ENCODE assay signal across 7 mouse cellular contexts in genomic region chr9:62122508-62123215, GRCm38 (mm10). TPM values are rescaled to one million over a fixed set of nuclear protein-coding genes. Genes with fewer than 3 reads are reported as not detected.
DNase-seq lines count a peak whose midpoint lies in the region; ATAC-seq lines count a peak whose summit lies in the region.

Glce (minus strand) TSS chr9:62122655.

- peak within 1 kb of the TSS; percentile 88 for H3K4me3 ChIP-seq in embryonic facial prominence, embryonic 12.5 days
- peak within 1 kb of the TSS; percentile 83 for H3K4me3 ChIP-seq in limb, embryonic 11.5 days (ENCODE audit: low read depth, low read length)
- H3K4me3 ChIP-seq in midbrain, embryonic 14.5 days (replicated peaks; ENCODE audit: low read depth, low read length): peak within 1 kb of the TSS; percentile 83

- no peaks in the 10 kb centered on the region for H3K9me3 ChIP-seq in embryonic facial prominence, embryonic 12.5 days
- no peaks in the 10 kb centered on the region for H3K9me3 ChIP-seq in limb, embryonic 11.5 days (ENCODE audit: control insufficient read depth, low read length)
- H3K9me3 ChIP-seq in midbrain, embryonic 14.5 days (ENCODE audit: control insufficient read depth, low read length): no peaks in the 10 kb centered on the region

- no peaks in the 10 kb centered on the region for H3K27me3 ChIP-seq in embryonic facial prominence, embryonic 12.5 days
- no peaks in the 10 kb centered on the region for H3K27me3 ChIP-seq in limb, embryonic 11.5 days (ENCODE audit: control insufficient read depth, insufficient read depth, low read length)
- no peaks in the 10 kb centered on the region for H3K27me3 ChIP-seq in midbrain, embryonic 14.5 days (ENCODE audit: control insufficient read depth, insufficient read depth, low read length)

- WGBS in embryonic facial prominence, embryonic 12.5 days: under 1% methylated on average over 51 of the region's 51 CpGs
- under 1% methylated on average over 51 of the region's 51 CpGs for WGBS in limb, embryonic 11.5 days
- under 1% methylated on average over 51 of the region's 51 CpGs for WGBS in midbrain, embryonic 14.5 days

- peak within 1 kb of the TSS; percentile 90 for H3K4me2 ChIP-seq in embryonic facial prominence, embryonic 12.5 days (replicated peaks)
- peak within 1 kb of the TSS; percentile 74 for H3K4me2 ChIP-seq in limb, embryonic 11.5 days (ENCODE audit: low read depth, severe bottlenecking)
- peak within 1 kb of the TSS; percentile 83 for H3K4me2 ChIP-seq in midbrain, embryonic 14.5 days (ENCODE audit: low read length)

- ATAC-seq in embryonic facial prominence, embryonic 12.5 days (ENCODE audit: insufficient number of reproducible peaks, insufficient read depth, low FRiP score, low TSS enrichment): peak; percentile 95
- ATAC-seq in limb, embryonic 11.5 days (ENCODE audit: insufficient number of reproducible peaks, low FRiP score, low TSS enrichment, low read depth): peak; percentile 99
- peak; percentile 99 for ATAC-seq in midbrain, embryonic 14.5 days (ENCODE audit: low FRiP score, low TSS enrichment)

- H3K27ac ChIP-seq in embryonic facial prominence, embryonic 12.5 days: peak within 1 kb of the TSS; percentile 94
- peak within 1 kb of the TSS; percentile 78; the same call in 1 of the 2 replicates for H3K27ac ChIP-seq in limb, embryonic 11.5 days (replicated peaks; ENCODE audit: low read depth, low read length)
- peak within 1 kb of the TSS; percentile 94 for H3K27ac ChIP-seq in midbrain, embryonic 14.5 days (replicated peaks; ENCODE audit: low read depth, low read length)

- peak within 1 kb of the TSS; percentile 94 for H3K9ac ChIP-seq in embryonic facial prominence, embryonic 12.5 days
- peak within 1 kb of the TSS; percentile 94 for H3K9ac ChIP-seq in limb, embryonic 11.5 days (ENCODE audit: low read length)
- H3K9ac ChIP-seq in midbrain, embryonic 14.5 days (replicated peaks; ENCODE audit: low read length): peak within 1 kb of the TSS; percentile 88

- DNase-seq in adrenal gland, postnatal 25 days: peak; percentile 95
- DNase-seq in heart, adult 11 months: peak; percentile 100
- peak; percentile 99 for DNase-seq in kidney, adult 18-20 months
- peak; percentile 99 for DNase-seq in limb, embryonic 11.5 days (ENCODE audit: low spot score)
- peak; percentile 98 for DNase-seq in midbrain, embryonic 14.5 days
- DNase-seq in spleen, adult 18-20 months: peak; percentile 96 to 97

- H3K36me3 ChIP-seq in embryonic facial prominence, embryonic 12.5 days: no peaks in the 10 kb centered on the region
- H3K36me3 ChIP-seq in limb, embryonic 11.5 days (ENCODE audit: control insufficient read depth, insufficient read depth, low read length): no peaks in the 10 kb centered on the region
- H3K36me3 ChIP-seq in midbrain, embryonic 14.5 days (ENCODE audit: control insufficient read depth, insufficient read depth, low read length): no peaks in the 10 kb centered on the region

- H3K4me1 ChIP-seq in embryonic facial prominence, embryonic 12.5 days: 0 out of 2 replicates have a peak, but pooled peaks cover 6% of the 10 kb centered on the region
- H3K4me1 ChIP-seq in limb, embryonic 11.5 days (ENCODE audit: control insufficient read depth, insufficient read depth, low read length): no peaks in the 10 kb centered on the region
- H3K4me1 ChIP-seq in midbrain, embryonic 14.5 days (ENCODE audit: control insufficient read depth, insufficient read depth, low read length): peaks cover 21% of the 10 kb centered on the region

RNA-seq across cellular contexts. Expression of gene Glce, which starts in this region (rescaled TPM):
- 39.3 and 44.8 TPM in 2 replicates for total RNA-seq in adrenal gland, postnatal 25 days (2021)
- 34.7 and 37.1 TPM in 2 replicates for polyA plus RNA-seq in embryonic facial prominence, embryonic 12.5 days (2016; fragmentation: Nextera tagmentation; extraction: Ambion mirVana)
- polyA plus RNA-seq in limb, embryonic 11.5 days (2014; fragmentation: Nextera tagmentation; extraction: Ambion mirVana): 24.1 and 25.0 TPM in 2 replicates
- polyA plus RNA-seq in midbrain, embryonic 14.5 days (2014; fragmentation: Nextera tagmentation; extraction: Ambion mirVana): 14.7 and 20.2 TPM in 2 replicates

Comparison
In these comparisons a context has a peak if more than half of its experiments do, and no peak if none do; other contexts are left out.
1. Peak in every context shown above with its lines: DNase-seq, ATAC-seq, H3K4me3 ChIP-seq and H3K27ac ChIP-seq.